Mouse (Mus musculus): ENCODE measurements around the gene Vmn1r227. TPM values are rescaled to one million over a fixed set of nuclear protein-coding genes. Genes with fewer than 3 reads are reported as not detected.

Vmn1r227 gene
- polyA plus RNA-seq (2015; fragmentation: Nextera tagmentation; extraction: Ambion mirVana), result not detected in 2 replicates

GRCm38 (mm10) chr17:20729543-20729942 is at the start of gene Vmn1r227:
Gene Vmn1r227 (plus strand): TSS chr17:20729843.
- no peak within 1 kb of the TSS for H3K4me3 ChIP-seq (ENCODE audit: low read length)
- H3K4me1 ChIP-seq (ENCODE audit: control insufficient read depth, insufficient read depth, low read depth, low read length), result no peaks in the 10 kb centered on the region
- WGBS, result 29% methylated on average over 1 of the region's 1 CpGs
- no peaks in the 10 kb centered on the region for H3K36me3 ChIP-seq (ENCODE audit: control insufficient read depth, insufficient read depth, low read length)
- ATAC-seq, result no peak
- no peaks in the 10 kb centered on the region for H3K9me3 ChIP-seq (ENCODE audit: control insufficient read depth, low read length)
- H3K27ac ChIP-seq (ENCODE audit: low read depth, low read length), result no peak within 1 kb of the TSS
- H3K4me2 ChIP-seq (ENCODE audit: low read length), result no peak within 1 kb of the TSS
- H3K9ac ChIP-seq (ENCODE audit: low read depth, low read length), result no peak within 1 kb of the TSS
- no peaks in the 10 kb centered on the region for H3K27me3 ChIP-seq (replicated peaks; ENCODE audit: control insufficient read depth, insufficient read depth, low read length)

- Histone ChIP-seq H3K4me1 (ENCODE audit: control insufficient read depth, insufficient read depth, low read depth, low read length) (no peaks in the 10 kb centered on the region), H3K9ac (ENCODE audit: low read depth, low read length) (no peak within 1 kb of the TSS), H3K36me3 (ENCODE audit: control insufficient read depth, insufficient read depth, low read length) (no peaks in the 10 kb centered on the region), H3K9me3 (ENCODE audit: control insufficient read depth, low read length) (peaks cover 5% of the 10 kb centered on the region), H3K27ac (ENCODE audit: low read depth, low read length) (no peak within 1 kb of the TSS), H3K4me2 (ENCODE audit: low read length) (no peak within 1 kb of the TSS), H3K4me3 (ENCODE audit: low read length) (no peak within 1 kb of the TSS), H3K27me3 (replicated peaks; ENCODE audit: control insufficient read depth, insufficient read depth, low read length) (no peaks in the 10 kb centered on the region)
- no peak for ATAC-seq
Observed at GRCm38 (mm10) chr17:20682543-20682942, 47.1 kb upstream of the Vmn1r227 start, which contains the start of gene Vmn1r226. Gene Vmn1r226 (plus strand): TSS chr17:20682843.

DNA sequence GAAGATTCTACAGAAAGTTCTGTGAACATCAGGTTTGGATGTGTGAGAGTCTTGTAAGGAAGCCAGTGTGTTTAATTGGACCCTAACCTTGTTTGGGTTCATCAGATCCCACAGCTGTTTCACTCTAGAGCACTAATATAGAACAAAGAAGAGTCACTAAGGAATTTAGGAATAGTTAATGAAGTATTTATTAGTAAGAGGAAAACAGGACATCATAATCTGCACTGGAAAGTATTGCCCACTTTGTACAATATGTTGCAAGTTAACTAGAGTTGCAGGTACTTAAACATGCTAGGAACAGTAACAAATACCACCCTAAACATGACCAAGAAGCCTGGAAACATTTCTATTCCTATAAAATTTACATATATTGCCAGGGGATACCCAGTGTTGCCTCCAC is 56.4 kb downstream of the Vmn1r227 start, which contains the start of gene Vmn1r228:
Vmn1r228 (minus strand) TSS at position 101 of the 400 bp plus-strand sequence.
- H3K4me3 ChIP-seq (ENCODE audit: low read length), result no peak within 1 kb of the TSS
- no peaks in the 10 kb centered on the region for H3K27me3 ChIP-seq (replicated peaks; ENCODE audit: control insufficient read depth, insufficient read depth, low read length)
- H3K4me2 ChIP-seq (ENCODE audit: low read length), result no peak within 1 kb of the TSS
- no peak within 1 kb of the TSS for H3K9ac ChIP-seq (ENCODE audit: low read depth, low read length)
- no peak for ATAC-seq
- H3K4me1 ChIP-seq (ENCODE audit: control insufficient read depth, insufficient read depth, low read depth, low read length), result no peaks in the 10 kb centered on the region
- H3K27ac ChIP-seq (ENCODE audit: low read depth, low read length), result no peak within 1 kb of the TSS
- no peaks in the 10 kb centered on the region for H3K36me3 ChIP-seq (ENCODE audit: control insufficient read depth, insufficient read depth, low read length)
- H3K9me3 ChIP-seq (ENCODE audit: control insufficient read depth, low read length), result peaks cover 4% of the 10 kb centered on the region; the same call in 1 of the 2 replicates

Other genes with a start within 250 kb of the Vmn1r227 start
- not detected in 2 replicates for gene Vmn2r108, start 248.5 kb upstream of the Vmn1r227 start, polyA plus RNA-seq (2015; fragmentation: Nextera tagmentation; extraction: Ambion mirVana)
- gene Vmn1r225, start 231.7 kb upstream of the Vmn1r227 start, polyA plus RNA-seq (2015; fragmentation: Nextera tagmentation; extraction: Ambion mirVana), result not detected in 2 replicates
- not detected in 2 replicates for gene Vmn2r109, start 165.1 kb upstream of the Vmn1r227 start, polyA plus RNA-seq (2015; fragmentation: Nextera tagmentation; extraction: Ambion mirVana)
- gene Vmn2r110, start 133.4 kb upstream of the Vmn1r227 start, polyA plus RNA-seq (2015; fragmentation: Nextera tagmentation; extraction: Ambion mirVana), result not detected in 2 replicates
- not detected in 2 replicates for gene Fpr-rs3, start 105.0 kb upstream of the Vmn1r227 start, polyA plus RNA-seq (2015; fragmentation: Nextera tagmentation; extraction: Ambion mirVana)
- gene Vmn1r226, start 47.0 kb upstream of the Vmn1r227 start, polyA plus RNA-seq (2015; fragmentation: Nextera tagmentation; extraction: Ambion mirVana), result not detected in 2 replicates
- not detected in 2 replicates for gene Vmn1r228, start 56.3 kb downstream of the Vmn1r227 start, polyA plus RNA-seq (2015; fragmentation: Nextera tagmentation; extraction: Ambion mirVana)
- not detected in 2 replicates for gene Vmn1r229, start 81.7 kb downstream of the Vmn1r227 start, polyA plus RNA-seq (2015; fragmentation: Nextera tagmentation; extraction: Ambion mirVana)
- gene Vmn1r230, start 110.6 kb downstream of the Vmn1r227 start, polyA plus RNA-seq (2015; fragmentation: Nextera tagmentation; extraction: Ambion mirVana), result not detected in 2 replicates
- not detected in 2 replicates for gene Vmn1r231, start 175.2 kb downstream of the Vmn1r227 start, polyA plus RNA-seq (2015; fragmentation: Nextera tagmentation; extraction: Ambion mirVana)
- gene Vmn1r232, start 189.9 kb downstream of the Vmn1r227 start, polyA plus RNA-seq (2015; fragmentation: Nextera tagmentation; extraction: Ambion mirVana), result not detected in 2 replicates
- gene Ppp2r1a, start 215.5 kb downstream of the Vmn1r227 start, polyA plus RNA-seq (2015; fragmentation: Nextera tagmentation; extraction: Ambion mirVana), result 855 and 880 TPM in 2 replicates

Measured in hindbrain, embryonic 16.5 days (tissue).